Mouse (Mus musculus): ENCODE results near the gene Lrrc25.

Lrrc25 gene

GRCm38 (mm10) chr8:70599507-70600290, 16.3 kb upstream of the Lrrc25 start:
- DNase-seq (ENCODE audit: low spot score in 2 of 2), result no peak

DNA sequence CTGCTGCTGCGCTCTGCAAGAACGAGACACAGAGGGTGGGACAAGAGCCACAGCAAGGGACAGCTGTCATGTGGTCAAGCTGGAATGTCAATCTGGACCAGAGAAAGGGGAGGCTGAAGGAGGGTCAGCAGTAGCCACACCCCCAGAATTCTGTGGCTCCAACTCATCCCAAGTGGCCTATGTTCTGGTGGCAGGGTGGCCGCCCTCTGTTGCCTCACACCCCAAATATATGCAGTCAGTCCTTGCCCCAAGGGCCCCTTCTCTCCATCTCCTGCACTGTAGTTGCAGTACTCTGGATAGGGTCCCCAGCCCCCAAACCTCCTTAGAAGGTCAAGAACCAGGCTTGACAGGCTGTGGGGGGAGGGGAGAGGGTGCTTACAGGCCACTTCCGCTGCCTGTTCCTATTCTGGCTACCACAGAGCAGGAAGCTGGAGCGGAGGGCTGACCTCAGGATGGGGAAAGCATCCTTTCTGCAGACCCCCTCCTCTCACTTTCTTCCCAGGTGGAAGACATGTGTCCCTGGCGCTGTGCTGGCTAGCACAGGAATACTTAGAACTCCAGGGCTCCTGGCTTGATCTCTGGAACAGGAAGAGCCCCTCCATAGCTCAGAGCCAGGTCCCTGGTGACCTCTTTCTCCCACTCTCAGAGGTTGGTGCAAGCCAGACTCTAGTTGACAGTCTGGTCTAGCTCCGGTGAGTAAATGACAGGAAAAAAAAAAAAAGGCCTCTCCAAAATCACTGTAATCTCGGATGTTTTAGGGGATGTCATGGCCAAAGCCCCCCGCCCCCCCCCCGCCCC, 15.3 kb upstream of the Lrrc25 start:
- DNase-seq (ENCODE audit: low spot score in 2 of 2), result no peak

DNA sequence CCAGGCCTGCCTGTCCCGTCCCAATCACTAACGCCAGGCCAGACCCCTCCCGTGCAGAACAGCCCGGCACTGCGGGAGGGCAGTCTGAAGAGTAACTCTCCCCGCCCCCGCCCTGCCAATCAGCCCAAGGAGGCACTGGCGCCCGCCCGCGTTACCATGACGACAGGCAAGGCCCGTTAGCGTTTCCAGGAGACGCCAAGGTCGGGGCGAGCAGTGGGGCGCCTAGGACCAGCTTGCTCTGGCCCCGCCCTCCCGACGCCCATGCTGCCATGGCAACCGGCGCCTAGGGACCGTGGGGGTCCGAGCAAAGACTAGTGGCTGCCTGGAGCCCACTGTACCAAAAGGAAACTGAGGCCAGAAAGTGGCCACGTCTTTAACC, 14.7 kb upstream of the Lrrc25 start:
- DNase-seq (ENCODE audit: low spot score in 2 of 2), result peak; percentile 61 to 73

- no peak for DNase-seq (ENCODE audit: low spot score in 2 of 2)
Measured at GRCm38 (mm10) chr8:70602139-70602811, 13.7 kb upstream of the Lrrc25 start.

DNA sequence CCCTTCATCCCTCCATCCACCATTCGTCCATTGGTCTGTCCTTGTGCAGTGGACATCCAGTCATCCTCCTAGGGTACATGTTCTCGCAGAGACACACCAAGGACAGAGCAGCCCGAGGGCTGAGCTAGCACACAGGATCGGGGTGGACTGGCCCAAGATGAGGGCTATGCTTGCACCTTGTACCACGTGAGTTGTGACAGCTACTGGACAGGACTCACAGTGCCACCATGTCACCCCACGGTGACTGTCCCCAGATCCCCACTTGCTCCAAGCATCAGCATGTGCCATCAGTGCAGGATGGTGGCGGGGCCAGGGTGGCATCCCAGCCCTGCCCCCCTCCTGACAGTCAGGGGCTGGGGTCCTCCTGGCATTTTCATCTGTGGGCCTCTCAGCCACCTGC, 11.4 kb upstream of the Lrrc25 start:
- DNase-seq (ENCODE audit: low spot score in 2 of 2), result no peak

DNA sequence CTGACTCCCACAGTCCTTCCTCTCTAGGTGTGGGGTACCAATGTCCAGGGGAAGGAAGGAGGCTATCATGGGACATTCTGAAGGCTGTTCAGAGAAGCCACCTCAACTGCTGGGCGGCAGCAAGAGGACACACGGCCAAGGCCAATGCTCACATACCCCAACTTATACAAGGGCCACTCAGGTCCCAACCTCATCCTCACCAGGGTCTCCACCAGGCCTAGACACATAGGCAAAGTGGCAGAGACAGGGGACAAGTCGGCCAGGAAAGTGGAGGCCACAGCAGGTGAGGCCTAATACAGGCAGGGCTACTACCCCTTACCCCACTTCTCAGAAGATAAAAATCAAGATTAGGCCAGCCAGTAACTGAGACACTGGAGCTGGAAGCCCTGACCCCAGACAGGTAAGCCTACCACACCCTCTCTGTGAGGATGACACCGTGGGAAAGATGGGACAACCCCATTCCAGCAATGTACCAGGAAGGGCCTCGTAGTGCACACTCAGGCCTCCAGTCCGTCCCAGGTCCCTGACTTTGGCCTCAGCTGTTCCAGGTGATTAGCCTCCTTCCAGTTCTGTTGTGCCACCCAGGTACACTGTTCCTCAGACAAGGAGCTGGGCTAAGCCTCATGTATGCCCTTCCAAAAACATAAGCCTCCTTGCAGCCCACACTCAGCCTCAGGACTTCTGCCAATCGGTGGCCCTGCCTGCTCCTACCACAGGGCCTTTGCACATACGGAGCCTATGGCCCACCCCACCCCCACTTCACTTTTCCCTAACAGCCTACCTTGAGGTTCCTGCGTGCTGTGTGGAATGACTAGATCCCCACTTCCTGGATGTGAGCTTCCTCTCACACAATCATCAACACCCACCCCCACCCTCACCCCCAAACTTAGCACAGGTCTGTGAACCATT, 9.8 kb upstream of the Lrrc25 start:
- no peak for DNase-seq (ENCODE audit: low spot score in 2 of 2)

GRCm38 (mm10) chr8:70606780-70607602, 9.0 kb upstream of the Lrrc25 start:
- no peak for DNase-seq (ENCODE audit: low spot score in 2 of 2)

GRCm38 (mm10) chr8:70607603-70607897, 8.4 kb upstream of the Lrrc25 start:
- no peak for DNase-seq (ENCODE audit: low spot score in 2 of 2)

- DNase-seq (ENCODE audit: low spot score in 2 of 2), result peak; percentile 31 to 34
Measured at GRCm38 (mm10) chr8:70607898-70608748, 7.8 kb upstream of the Lrrc25 start.

GRCm38 (mm10) chr8:70608749-70609367, 7.1 kb upstream of the Lrrc25 start, which contains the start of gene Ssbp4:
TSS of gene Ssbp4 (minus strand) at chr8:70608872.
- no peak for DNase-seq (ENCODE audit: low spot score in 2 of 2)

DNA sequence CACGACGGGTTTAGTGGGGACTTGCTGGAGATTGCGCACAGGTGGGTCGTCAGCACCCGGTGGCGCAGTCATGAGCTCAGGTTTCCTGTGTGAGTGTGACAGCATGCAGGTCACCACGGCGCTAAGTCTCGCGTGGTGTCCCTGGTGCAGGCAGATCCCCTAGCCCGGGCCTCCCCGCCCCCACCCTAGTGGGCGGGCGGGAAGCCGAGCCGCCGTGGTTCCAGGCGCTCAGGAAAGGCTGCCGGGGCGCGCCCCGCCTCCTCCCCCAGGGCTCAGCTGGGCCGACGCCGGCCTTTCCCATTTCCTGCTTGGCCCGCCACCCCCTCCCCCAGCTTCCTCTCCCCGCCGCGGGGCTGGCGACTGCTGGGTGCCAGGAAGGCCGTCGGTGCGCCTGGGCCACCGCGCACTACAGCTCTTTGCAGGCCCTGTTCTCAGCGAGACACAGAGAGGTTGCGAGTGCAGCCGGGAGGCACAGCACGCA, 6.5 kb upstream of the Lrrc25 start:
- DNase-seq (ENCODE audit: low spot score in 2 of 2), result peak; percentile 85 to 90

DNA sequence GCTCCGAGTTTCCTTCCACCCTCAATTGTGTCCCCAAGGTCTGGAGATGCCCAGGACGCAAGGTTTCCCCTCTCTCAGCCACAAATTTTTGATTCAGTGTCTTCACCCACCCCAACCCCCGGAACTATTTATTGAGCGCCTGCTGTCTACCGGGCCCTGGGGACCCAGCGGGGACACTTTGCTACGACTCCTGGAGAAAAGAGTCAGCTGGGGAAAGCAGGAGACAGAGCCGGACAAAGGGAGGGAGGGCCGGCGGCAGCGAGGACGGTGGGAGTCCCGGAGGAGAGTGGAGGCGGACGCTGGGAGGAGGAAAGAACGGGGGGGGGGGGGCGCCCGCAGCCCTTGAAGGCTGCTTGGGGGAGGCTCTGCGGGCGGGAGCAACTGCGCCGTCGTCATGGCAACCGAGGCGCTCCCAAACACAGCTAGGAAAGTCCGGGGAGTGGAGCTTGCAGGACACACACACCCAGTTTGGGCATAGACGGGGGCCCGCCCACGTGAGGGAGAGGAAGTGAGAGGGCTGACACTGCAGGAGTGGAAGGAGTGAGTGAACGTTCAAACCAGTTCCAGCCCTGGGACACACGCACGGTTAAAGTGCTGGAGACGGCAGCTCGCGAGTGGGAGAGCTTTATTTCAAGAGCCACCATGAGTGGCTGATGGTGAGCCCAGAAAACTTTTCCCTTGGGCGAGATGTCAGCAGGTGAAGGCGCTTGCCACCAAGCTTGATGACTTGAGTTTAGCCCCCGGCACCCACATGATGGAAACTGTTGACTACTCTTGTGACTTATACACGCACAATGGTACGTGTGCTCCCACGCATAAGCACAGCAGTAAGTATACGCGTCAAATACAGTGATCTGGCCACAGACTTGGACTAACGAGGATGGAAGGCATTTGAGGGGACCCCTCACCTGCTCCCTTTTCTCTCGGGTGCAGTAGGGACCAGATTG, 5.8 kb upstream of the Lrrc25 start:
- peak; percentile 84 to 91 for DNase-seq (ENCODE audit: low spot score in 2 of 2)

- peak; percentile 68 to 83 for DNase-seq (ENCODE audit: low spot score in 2 of 2)
Measured at GRCm38 (mm10) chr8:70610796-70611771, 4.9 kb upstream of the Lrrc25 start.

DNA sequence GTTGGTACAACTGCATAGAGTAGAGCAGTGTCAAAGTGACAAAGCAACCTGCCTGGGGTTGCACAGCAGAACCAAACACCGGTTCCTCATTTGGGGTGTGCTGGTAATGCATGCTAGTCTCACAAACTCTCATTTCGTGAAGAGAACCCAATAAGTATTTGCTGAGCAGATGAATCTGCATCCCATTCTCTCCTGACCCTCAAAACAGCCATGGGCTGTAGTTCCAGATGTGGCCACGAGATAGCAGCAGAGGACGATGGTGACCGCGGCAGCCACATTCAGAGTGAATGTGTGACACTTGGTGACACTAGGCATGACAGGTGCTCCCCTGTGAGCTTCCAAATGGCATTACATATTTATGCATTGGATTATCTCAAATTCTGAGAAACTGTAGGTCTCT, 4.1 kb upstream of the Lrrc25 start:
- DNase-seq (ENCODE audit: low spot score in 2 of 2), result peak; percentile 85 to 92

DNA sequence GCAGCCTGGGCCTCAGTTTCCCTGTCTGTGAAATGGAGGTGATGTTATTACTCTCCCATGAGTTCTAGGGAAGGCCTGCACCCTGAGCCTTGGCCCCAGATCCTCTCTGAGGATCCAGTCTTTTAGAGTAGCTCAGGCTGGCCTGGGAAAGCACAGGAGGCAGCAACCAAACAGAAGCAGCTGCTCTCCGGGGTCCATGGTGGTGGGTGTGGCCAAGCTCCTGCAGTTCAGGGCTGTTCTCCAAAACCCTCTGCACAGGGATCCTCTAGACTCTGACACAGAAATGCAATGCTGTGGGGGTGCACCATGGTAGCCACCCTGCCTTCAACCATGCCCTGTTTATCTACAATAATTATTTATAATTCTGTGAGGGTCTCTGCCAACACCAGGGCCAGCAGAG, 2.2 kb upstream of the Lrrc25 start:
- no peak for DNase-seq (ENCODE audit: low spot score in 2 of 2)

- peak in 1 of 2 experiments; percentile 35 for DNase-seq (ENCODE audit: low spot score in 2 of 2)
Measured at GRCm38 (mm10) chr8:70614469-70614868, 1.5 kb upstream of the Lrrc25 start.

- DNase-seq (ENCODE audit: low spot score in 2 of 2), result no peak
Measured at GRCm38 (mm10) chr8:70615281-70615680, 674 bp upstream of the Lrrc25 start.

Measured in natural killer cell, adult 2 months (primary cell).